Mouse (Mus musculus) retina, embryonic 14.5 days (tissue): Measurements from ENCODE around the gene Hes2.
A peak's percentile ranks its signal among the peaks of the same experiment; 100 is the strongest.

Source experiments
- DNase-seq: peaks from one replicate; pipeline ENCODE4 v3.0.0-alpha.2; 2015; ENCODE audit warnings: low spot score

Gene Hes2

GRCm38 (mm10) chr4:152160748-152161147 is 2.1 kb downstream of the Hes2 start:
- no peak for DNase-seq

- DNase-seq, result no peak
Observed at GRCm38 (mm10) chr4:152161601-152162000, 2.9 kb downstream of the Hes2 start.

- DNase-seq, result no peak
Observed at GRCm38 (mm10) chr4:152162748-152163147, 4.1 kb downstream of the Hes2 start.

- peak; percentile 82 for DNase-seq
Observed at GRCm38 (mm10) chr4:152165036-152165931, 6.6 kb downstream of the Hes2 start.

GRCm38 (mm10) chr4:152168052-152168451 is 9.4 kb downstream of the Hes2 start:
- no peak for DNase-seq

GRCm38 (mm10) chr4:152169103-152169502 is 10.4 kb downstream of the Hes2 start:
- DNase-seq, result no peak

GRCm38 (mm10) chr4:152170286-152170685 is 11.6 kb downstream of the Hes2 start:
- DNase-seq, result no peak

GRCm38 (mm10) chr4:152171543-152171942 is 12.9 kb downstream of the Hes2 start:
- no peak for DNase-seq

GRCm38 (mm10) chr4:152173041-152173440 is 14.4 kb downstream of the Hes2 start:
- peak; percentile 88 for DNase-seq

GRCm38 (mm10) chr4:152173956-152174355 is 15.3 kb downstream of the Hes2 start:
- DNase-seq, result no peak

- no peak for DNase-seq
Observed at GRCm38 (mm10) chr4:152176638-152177037, 18.0 kb downstream of the Hes2 start.

- no peak for DNase-seq
Observed at GRCm38 (mm10) chr4:152177174-152177536, 18.5 kb downstream of the Hes2 start.

GRCm38 (mm10) chr4:152177537-152178343 is 19.1 kb downstream of the Hes2 start, which contains the start of gene Acot7:
TSS of gene Acot7 (plus strand) at chr4:152178134.
- DNase-seq, result peak; percentile 95

- no peak for DNase-seq
Observed at GRCm38 (mm10) chr4:152178344-152178864, 19.7 kb downstream of the Hes2 start.

- DNase-seq, result no peak
Observed at GRCm38 (mm10) chr4:152178916-152179705, 20.4 kb downstream of the Hes2 start.

- DNase-seq, result no peak
Observed at GRCm38 (mm10) chr4:152179946-152180660, 21.4 kb downstream of the Hes2 start.

- no peak for DNase-seq
Observed at GRCm38 (mm10) chr4:152182205-152182604, 23.5 kb downstream of the Hes2 start.

- DNase-seq, result no peak
Observed at GRCm38 (mm10) chr4:152184353-152185035, 25.8 kb downstream of the Hes2 start.

GRCm38 (mm10) chr4:152185137-152185509 is 26.5 kb downstream of the Hes2 start:
- peak; percentile 74 for DNase-seq

GRCm38 (mm10) chr4:152185510-152186204 is 27.0 kb downstream of the Hes2 start:
- DNase-seq, result peak; percentile 48
